Mouse (Mus musculus) brown adipose tissue, adult 24 weeks (tissue): ENCODE measurements around the gene Esrp2. TPM values are rescaled to one million over a fixed set of nuclear protein-coding genes. Genes with fewer than 3 reads are reported as not detected.

Experiments used
- H3K27ac ChIP-seq: fragments of 200-500 bp; replicated peaks from 2 replicates; pipeline ENCODE4 v1.5.1; 2012; ENCODE audit warnings: low read depth, mild to moderate bottlenecking, low read length
- H3K4me1 ChIP-seq: fragments of 200-500 bp; 2 replicates; pipeline ENCODE4 v1.6.1; 2012; ENCODE audit warnings: low read length, mixed read lengths; ENCODE audit not compliant: control insufficient read depth, insufficient read depth, insufficient read length
- H3K4me3 ChIP-seq: fragments of 200-500 bp; 2 replicates; pipeline ENCODE4 v1.5.1; 2012; ENCODE audit warnings: low read depth, mild to moderate bottlenecking, low read length, moderate library complexity; ENCODE audit not compliant: insufficient read depth
- polyA plus RNA-seq: library from polyadenylated mRNA; stranded (reverse); fragments of >200 nt; gene quantifications from 2 replicates; pipeline ENCODE4 v1.2.4, GENCODE M21; 2012; ENCODE audit not compliant: missing spikeins, insufficient read depth, insufficient read length

The Esrp2 gene
- polyA plus RNA-seq, 1 experiment, result 1.5 TPM

DNA sequence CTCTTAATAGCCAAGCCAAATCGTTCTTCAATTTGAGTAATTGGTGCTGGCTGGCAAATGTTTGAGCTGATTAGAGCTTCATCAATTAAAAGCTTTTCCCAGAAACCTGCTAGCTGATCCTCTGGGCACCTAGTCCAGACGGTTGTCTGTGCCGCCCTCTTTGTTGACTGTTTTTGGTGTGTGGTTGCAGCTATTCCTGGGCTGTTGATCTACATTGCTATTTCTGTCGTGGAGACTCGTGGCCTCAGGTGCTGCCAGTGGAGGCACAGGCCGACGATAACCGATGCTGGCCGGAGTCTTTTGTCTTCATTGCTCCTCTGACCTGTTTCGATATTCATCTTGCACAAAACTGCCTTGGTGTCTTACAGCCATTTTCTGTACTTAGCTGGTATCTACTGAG is 21.6 kb upstream of the Esrp2 start:
- Histone ChIP-seq H3K27ac (no peak overlapping the region), H3K4me3 (no peak overlapping the region), H3K4me1 (no peaks in the 10 kb centered on the region)

DNA sequence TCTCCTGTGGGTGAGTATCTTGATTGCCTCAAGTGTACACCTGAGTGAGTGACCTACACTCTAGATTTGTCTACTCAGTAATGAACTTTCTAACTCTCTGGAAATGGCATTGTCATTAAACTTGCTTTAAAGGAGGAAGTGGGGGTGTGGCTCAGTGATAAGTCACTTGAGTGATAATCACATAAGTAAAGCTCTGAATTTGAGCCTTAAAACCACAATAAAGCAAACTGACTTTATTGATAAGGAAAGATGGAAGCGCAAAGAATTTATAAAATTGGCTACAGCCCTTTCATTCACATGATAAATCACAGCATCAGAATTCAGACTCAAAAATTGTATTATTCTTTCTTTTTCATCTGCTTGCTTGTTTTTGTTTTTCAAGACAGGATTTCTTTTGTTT is 20.6 kb upstream of the Esrp2 start:
- no peak overlapping the region for H3K27ac ChIP-seq
- no peak overlapping the region for H3K4me3 ChIP-seq
- no peaks in the 10 kb centered on the region for H3K4me1 ChIP-seq

DNA sequence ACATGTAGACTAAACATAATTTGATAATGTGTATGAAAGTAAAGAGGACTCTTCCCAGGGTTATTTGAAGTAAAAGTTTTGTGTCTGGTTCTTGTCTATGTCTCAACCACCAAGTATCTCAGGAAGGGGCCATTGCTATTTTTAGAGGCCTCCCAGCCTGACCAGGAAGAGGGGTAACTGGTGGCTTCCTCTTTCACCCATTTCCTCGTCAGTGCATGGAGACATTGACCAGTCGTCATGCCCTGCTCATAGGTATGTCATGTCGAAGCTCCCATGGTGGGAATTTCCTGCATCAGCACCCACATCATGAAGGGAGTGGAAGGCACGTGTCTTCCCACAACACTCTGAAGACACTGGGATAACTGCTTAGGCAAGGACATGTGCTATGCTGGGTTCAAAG is 16.1 kb upstream of the Esrp2 start:
- Histone ChIP-seq H3K4me1 (no peaks in the 10 kb centered on the region), H3K4me3 (no peak overlapping the region), H3K27ac (no peak overlapping the region)

DNA sequence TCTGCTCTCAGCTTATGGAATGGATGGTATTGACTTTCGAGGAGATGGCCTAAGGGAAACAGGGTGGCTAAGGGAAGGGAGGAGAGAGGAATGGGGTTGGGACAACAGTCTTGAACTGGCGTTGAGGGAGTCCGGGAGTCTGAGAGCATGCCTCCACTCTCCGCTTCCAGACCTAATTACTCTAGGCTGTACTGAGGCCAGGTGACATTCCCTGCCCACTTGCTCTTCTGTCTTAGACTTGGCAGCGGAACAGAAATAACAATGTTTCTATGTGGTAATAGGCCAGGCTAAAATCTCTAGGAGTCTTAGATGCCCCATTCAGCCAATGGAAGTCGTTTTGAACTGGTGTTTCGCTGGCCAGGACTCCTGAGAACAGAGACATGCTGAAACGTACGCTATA is 14.3 kb upstream of the Esrp2 start:
- Histone ChIP-seq H3K4me1 (no peaks in the 10 kb centered on the region), H3K4me3 (peak overlapping the region; percentile 78), H3K27ac (peak overlapping the region; percentile 4; the same call in 1 of the 2 replicates)

DNA sequence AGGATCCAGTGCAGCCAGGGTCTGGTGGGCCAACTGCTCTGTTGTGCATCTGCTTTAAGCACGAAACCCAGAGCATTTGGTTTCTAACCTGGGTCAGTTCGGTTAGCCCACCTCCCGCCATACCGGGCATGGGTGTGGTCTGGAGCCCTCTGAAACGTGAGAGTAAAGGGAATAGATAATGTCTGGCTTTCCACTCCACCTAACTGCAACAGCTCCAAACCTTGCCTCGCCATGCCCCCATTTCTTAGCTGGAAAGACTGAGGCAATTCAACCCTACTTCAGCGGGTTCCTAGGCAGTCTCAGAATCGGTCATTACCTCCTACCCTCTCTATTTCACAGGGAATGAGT is 13.9 kb upstream of the Esrp2 start:
- no peaks in the 10 kb centered on the region for H3K4me1 ChIP-seq
- H3K4me3 ChIP-seq, result peak overlapping the region; percentile 78
- H3K27ac ChIP-seq, result peak overlapping the region; percentile 4; the same call in 1 of the 2 replicates

DNA sequence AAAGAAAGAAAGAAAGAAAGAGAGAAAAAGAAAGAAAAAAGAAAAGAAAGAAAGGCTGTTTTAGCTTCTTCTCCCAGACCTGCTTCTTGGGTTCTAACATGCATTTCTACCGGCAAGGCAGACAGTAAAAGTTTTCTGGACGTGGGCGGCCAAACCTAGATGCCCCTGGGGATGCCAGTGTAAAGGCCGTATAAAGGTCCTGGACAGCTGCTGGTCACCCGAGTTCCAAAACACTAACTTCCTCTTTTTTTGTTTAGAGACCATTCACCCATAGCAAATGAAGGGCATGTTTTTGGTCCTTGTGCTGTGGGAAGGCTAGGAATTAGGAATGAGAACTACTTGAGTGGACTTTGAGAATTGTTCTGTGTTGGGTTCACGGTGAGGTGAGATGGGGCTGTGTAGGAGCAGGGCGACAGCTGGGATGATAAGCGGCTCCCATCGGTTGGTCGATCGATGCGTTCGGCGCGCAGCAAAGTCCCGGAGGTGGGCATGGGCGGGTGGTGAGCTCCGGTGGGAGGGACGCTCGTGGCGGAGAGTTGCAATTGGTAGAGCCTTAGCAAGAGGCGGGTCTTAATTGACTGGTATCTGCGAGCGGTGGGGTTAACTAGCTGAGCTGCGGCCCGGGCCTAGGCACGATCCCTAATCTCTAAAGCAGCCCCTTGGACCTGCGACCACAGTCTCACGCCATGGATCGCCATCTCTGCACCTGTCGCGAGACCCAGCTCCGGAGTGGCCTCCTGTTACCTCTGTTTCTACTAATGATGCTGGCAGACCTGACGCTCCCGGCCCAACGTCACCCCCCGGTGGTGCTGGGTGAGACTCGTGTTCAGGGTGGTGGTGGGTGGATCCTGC is 13.3 kb upstream of the Esrp2 start, which contains the start of gene Pla2g15:
Gene Pla2g15 (plus strand): TSS at position 599 of the 852 bp plus-strand sequence.
- peak within 1 kb of the TSS; percentile 86 for H3K27ac ChIP-seq
- peaks cover 1% of the 10 kb centered on the region for H3K4me1 ChIP-seq
- peak within 1 kb of the TSS; percentile 78 for H3K4me3 ChIP-seq

DNA sequence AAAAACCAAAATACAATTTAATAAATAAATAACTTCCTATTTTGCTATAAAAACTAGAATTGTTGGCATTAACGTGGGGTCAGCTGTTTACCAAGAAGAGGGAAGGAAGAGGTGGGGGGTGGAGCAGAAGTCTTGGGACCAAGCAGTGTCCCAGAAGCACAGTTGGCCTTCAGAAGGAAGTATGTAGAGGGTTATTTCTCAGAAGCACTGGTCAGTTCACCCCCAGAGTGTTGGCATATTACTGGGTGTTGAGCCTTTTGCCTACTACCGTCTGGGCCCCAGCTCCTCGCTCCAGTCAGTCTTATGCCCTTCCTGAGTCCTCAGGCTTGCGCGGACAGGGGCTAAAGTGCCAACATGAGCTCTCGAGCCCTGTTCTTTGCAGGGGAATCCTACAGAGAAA is 12.3 kb upstream of the Esrp2 start:
- Histone ChIP-seq H3K4me1 (peaks cover 4% of the 10 kb centered on the region), H3K27ac (peak overlapping the region; percentile 74)

DNA sequence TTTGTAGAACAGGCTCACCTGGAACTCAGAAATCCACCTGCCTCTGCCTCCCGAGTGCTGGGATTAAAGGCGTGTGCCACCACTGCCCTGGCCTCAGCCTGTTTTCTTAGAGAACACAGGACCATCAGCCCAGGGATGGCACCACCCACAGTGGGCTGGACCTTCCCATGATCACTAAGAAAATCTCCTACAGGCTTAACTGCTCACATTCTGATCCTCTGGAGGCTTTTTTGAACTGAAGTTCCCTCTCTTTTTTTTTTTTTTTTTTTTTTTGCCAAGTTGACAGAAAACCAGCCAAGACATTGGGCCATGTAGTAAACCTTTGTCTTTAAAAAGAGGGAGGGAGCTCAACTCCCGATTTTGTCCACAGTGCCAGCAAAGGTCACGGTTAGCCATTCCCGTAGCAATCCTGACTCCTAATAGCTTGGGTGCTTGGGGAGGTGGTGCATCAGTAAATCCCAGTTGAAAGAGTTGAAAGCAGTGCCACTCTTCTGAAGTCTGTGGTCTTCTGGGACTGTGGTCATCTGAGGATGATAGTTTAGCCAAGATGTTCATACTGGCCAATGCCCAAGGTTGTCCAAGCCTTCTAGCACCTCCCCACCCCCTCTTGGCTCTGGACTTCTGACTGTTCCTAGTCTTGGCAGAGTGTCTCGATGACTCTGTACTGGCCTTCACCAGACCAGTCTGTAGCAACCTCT is 11.2 kb upstream of the Esrp2 start:
- Histone ChIP-seq H3K4me1 (peaks cover 4% of the 10 kb centered on the region), H3K27ac (peak overlapping the region; percentile 4), H3K4me3 (no peak overlapping the region)

More for the DNA sequence above, 12.3 kb upstream of the Esrp2 start:
- H3K4me3 ChIP-seq, result no peak overlapping the region

DNA sequence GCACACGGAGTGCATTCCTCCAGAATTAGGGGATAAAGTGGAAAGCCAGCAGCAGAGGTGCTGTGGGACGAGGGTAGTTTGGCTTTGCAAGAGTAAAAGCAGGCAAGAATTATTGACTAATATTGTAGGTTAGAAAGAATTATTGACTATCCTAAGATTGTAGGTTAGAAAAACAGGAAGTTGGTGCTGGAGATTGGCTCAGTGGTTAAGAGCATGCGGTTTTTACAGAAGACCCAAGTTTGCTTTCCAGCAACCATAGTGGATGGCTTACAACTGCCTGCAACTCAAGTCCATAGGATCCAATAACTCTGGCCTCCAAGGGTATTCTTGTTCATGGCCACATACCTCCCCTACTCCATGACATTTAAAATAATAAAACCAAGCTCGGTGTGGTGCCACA is 9.2 kb upstream of the Esrp2 start:
- Histone ChIP-seq H3K4me1 (peaks cover 4% of the 10 kb centered on the region), H3K27ac (no peak overlapping the region), H3K4me3 (no peak overlapping the region)

DNA sequence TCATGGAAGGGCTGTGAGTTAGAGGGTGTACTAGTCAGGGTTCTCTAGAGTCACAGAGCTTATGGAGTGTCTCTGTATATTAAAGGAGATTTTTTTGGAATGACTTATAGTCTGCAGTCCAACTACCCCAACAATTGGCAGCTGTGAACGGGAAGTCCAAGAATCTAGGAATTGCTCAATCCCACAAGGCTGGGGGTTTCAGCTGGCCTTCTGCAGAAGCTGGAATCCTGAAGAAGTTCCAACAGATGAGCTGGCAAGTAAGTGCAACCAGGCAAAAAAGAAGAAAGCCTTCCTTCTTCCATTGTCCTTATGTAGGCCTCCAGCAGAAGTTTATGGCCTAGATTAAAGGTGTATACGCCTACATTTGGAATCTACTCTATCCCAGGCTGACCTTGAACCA is 8.6 kb upstream of the Esrp2 start:
- no peak overlapping the region for H3K27ac ChIP-seq
- H3K4me3 ChIP-seq, result no peak overlapping the region
- peaks cover 4% of the 10 kb centered on the region for H3K4me1 ChIP-seq

DNA sequence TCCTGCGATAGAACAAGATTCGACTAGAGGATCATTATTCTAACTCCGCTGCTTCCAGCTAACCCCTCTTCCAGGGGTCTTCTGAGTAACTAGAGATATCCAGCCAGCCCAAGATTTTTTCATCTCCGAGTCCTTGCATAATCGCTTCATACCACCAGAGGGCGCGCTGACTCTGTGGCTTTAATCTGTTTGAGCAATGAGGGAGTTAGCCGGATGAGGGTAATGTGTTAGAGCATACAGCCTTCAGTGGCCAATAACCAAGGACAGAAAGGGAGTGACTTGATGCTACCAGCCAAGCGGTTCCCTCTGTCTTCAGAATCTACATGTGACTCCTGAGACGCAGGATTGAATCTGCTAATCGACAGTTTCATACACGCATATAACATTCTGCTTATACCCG is 4.0 kb upstream of the Esrp2 start:
- peaks cover 14% of the 10 kb centered on the region for H3K4me1 ChIP-seq
- no peak overlapping the region for H3K27ac ChIP-seq
- no peak overlapping the region for H3K4me3 ChIP-seq

DNA sequence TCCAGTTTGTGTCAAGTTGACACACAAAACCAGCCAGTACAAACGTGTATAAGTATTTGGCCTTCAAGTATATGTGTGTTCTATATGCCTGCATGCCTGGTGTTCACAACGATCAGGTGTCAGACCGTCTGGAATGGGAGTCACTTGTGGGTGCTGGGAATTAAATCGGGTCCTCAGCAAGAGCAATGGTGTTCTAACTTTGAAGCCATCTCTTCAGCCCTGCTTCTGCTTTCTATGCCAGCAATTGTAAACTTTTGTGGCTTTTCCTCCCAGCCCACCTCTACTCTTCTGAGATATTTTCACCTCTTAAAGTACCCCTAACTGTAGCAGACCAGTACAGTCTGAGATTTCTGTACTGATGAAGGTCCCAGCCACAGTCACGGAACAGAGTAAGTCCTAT is 3.4 kb upstream of the Esrp2 start:
- Histone ChIP-seq H3K4me3 (no peak overlapping the region), H3K4me1 (peaks cover 16% of the 10 kb centered on the region), H3K27ac (no peak overlapping the region)

DNA sequence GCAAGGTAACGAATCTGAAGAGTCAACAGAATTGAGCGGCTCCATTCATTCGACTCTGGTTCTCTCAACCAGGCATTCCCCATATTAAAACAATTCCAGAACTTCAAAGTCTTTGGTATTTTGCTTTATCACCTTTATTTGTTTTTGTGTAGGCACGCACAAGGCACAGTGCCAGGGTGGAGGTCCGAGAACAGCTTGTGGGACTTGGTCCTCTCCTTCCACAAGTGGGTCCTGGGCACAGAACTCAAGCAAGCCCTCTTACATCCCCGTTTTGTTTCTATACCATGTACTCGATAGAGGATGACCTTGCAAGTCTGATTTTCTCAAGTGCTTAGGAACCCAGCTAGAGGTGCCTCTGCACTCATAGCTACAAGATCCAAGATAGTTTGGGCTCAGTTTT is 1.8 kb upstream of the Esrp2 start:
- H3K4me1 ChIP-seq, result peaks cover 12% of the 10 kb centered on the region
- peak overlapping the region; percentile 69; the same call in 1 of the 2 replicates for H3K27ac ChIP-seq
- peak overlapping the region; percentile 81 for H3K4me3 ChIP-seq

DNA sequence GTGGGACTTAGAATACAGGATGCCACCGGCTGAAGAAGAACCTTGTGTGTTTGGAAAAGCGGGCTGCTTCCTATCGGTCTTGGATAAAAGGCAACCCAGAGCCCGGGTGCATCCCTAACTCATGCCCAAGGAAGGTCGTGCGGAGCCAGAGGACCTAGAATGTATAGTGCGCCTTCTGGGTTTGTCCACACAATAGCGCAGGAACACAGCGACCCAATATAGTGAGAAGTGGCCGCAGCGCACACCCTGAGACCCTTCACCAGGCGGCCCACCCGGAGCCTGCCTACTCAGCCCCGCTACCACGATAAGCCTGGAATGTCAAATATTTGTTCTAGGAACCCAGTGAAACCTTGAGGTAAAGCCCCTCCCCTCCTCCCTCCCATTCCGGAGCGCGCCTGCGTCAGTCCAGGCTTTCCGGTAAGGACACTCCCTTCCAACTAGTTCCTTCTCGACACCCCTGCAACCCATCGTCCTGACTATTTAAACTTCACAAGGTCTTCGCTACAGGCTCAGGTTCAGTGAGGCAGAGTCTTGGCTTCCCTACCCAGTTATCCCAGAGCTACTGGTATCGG is 1.2 kb upstream of the Esrp2 start:
- Histone ChIP-seq H3K4me3 (peak overlapping the region; percentile 81), H3K4me1 (peaks cover 12% of the 10 kb centered on the region), H3K27ac (peak overlapping the region; percentile 69)

DNA sequence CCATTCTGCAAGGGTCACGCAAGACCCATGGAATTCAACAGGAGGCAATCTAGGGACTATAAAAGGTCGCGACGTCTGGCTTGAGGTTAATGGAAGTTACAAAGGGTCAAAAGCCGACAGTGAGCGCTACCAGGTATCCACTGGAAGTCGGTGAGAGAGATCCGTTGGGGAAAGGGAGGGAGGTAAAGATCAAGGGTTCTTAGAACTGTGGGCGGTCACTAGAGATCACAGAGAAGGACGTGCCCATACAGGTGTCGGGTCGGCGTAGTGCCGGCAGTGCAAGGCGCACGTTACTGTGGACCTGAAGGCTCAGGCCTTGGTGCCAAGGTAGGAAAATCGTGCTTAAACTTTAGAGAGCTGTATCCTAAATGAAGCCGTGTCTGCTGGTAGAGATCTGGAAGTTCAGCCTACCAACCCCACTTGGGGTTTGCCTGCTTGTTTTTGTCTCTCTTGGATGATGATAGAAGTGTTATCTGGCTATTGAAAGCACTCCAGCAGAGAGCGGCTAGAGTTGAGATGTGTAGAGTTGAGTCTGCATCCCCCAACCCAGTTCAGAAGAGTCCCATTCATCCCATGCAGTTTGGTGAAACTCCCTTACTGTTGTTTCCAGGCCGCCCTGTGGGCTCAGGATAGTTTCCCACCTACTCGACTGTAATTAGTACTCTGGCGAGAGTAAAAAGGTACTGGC is 588 bp upstream of the Esrp2 start:
- H3K4me3 ChIP-seq, result peak overlapping the region; percentile 81
- H3K27ac ChIP-seq, result 0 out of 2 replicates have a peak overlapping the region, but pooled peaks have one; percentile 63
- peaks cover 12% of the 10 kb centered on the region for H3K4me1 ChIP-seq
